Mouse (Mus musculus) kidney, postnatal 4 days (tissue): ENCODE results near the gene C1qtnf4.

Source experiments
- DNase-seq, 2 experiments: peaks; one replicate each; pipeline ENCODE4 v3.0.0; 2021; ENCODE audit warnings: mixed read lengths in 2 of 2

Gene C1qtnf4

GRCm38 (mm10) chr2:90938362-90938761 is 52.7 kb downstream of the C1qtnf4 start:
- no peak for DNase-seq

DNA sequence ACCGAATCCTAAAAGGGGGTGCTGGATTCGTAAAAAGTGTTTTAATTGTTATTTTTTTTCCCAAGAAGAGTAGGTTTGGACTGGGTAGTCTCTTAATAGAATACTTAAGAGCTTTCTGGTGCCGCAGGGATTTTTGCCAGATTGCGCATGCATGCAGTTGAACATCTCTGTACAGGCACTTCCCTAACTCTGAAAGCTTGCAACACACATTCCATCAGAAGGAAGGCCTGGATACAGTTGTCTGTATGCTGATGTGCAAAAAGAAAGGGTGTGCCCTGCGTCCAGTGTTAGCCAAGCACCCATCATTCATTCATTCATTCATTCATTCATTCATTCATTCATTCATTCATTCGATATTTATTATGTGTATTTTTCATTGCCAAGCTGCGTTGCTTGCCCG is 54.1 kb downstream of the C1qtnf4 start:
- no peak for DNase-seq
